Mouse (Mus musculus) inflammation-experienced regulatory T-cells, adult 6 months (primary cell): ENCODE measurements around the gene Ppp1r32. TPM values are rescaled to one million over a fixed set of nuclear protein-coding genes. Genes with fewer than 3 reads are reported as not detected.

Experiments
- ATAC-seq: one replicate; pipeline ENCODE4 v1.8.0; 2017
- polyA plus RNA-seq, 3 experiments: library from polyadenylated mRNA; unstranded; fragments of 100-300 nt; shearing (Covaris generic); gene quantifications; one replicate each; pipeline ENCODE4 v1.2.1; 2017

Gene Ppp1r32
- polyA plus RNA-seq, 3 experiments from 2014 or later, result 0.30 to 0.73 TPM; not detected in 1

GRCm38 (mm10) chr19:10457484-10457800, 25.3 kb downstream of the Ppp1r32 start:
- no peak for ATAC-seq

DNA sequence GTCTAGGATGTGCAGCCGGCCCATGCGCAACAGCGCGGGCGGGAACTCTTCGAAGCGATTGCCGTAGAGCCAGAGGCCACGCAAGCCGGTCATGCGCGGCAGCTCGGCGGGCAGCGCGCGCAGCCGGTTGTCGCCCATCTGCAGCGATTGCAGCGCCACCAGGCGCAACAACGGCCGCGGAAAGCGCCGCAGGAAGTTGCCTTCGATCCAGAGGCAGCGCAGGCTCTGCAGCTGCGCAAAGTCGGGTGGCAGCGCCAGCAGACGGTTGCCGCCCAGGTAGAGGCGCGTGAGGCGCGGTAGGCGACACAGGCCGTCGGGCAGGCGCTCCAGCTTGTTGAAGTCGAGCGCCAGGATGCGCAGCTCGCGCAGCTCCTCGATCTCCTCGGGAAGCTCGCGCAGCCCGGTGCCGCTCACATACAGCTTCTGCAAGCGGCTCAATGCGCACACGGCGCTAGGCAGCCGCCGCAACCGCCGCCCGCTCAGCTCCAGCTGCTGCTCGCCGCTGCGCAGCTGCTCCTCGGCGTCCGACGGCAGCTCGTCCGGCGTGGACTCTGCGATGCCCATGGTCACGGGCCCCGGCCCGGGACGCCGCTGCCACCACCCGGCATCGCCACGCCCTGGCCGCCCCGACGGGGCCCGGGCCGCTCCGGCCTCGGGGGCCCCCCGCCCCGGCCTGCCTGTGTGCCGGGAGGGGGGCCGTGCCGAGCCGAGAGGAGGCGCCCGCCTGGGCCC, 25.8 kb downstream of the Ppp1r32 start, which contains the start of gene Lrrc10b:
Lrrc10b (minus strand) TSS at position 722 of the 732 bp plus-strand sequence.
- no peak for ATAC-seq

- no peak for ATAC-seq
Observed at GRCm38 (mm10) chr19:10455437-10455806, 27.3 kb downstream of the Ppp1r32 start.

DNA sequence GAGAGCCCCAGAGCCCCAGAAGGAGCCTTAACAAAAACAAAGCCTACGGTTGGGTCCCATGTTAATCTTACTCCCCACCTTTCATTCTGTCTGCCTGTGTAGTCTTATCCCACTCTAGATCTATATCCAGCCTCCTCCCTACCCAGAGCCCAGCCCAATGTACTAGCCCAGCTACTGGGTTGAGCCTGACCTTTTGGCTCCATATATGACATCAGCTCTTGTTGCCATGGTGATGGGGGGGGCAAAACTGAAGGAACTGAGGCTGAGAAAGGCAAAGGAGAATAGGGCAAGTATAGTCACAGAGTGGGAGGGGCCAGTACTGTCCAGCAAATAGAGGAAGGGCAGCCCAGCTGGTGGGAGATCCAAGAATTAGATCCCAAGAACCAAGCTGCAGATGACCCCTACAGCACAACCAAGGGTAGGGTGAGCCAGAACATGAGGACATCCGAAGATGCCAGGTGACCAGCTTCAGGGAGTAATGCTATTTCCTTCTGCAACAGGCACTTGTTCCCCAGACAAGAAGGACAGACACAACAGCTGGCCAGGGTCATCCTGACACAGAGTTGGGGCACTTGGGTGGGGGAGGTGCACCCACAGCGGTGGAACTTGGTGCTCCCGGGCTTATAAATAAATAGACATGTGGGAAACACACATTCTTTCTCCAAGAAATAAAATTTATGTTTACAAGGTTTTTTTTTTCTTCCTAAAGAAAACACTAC, 27.9 kb downstream of the Ppp1r32 start:
- ATAC-seq, result no peak

DNA sequence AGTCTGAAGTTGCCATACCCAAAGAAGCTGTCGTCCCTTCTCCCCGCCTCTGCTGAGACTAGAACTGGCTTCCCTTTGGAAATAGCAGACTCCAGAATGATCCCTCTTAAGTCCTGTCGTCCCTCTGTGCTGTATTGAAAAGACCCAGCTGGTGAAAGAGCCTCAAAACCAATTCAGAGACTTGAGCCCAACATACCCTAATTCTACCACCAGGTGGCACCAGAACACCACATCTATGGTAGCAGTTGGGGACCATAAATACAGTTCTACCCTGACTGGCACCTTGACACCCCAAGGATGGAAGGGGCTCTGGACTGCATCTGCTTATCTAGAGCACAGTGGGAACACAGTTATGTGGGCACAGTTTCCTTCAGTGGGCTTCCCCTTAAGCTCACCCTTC, 33.0 kb downstream of the Ppp1r32 start:
- ATAC-seq, result no peak

- no peak for ATAC-seq
Observed at GRCm38 (mm10) chr19:10449190-10449589, 33.5 kb downstream of the Ppp1r32 start.

- ATAC-seq, result no peak
Observed at GRCm38 (mm10) chr19:10448275-10448674, 34.5 kb downstream of the Ppp1r32 start.

GRCm38 (mm10) chr19:10444685-10445369, 37.9 kb downstream of the Ppp1r32 start:
- no peak for ATAC-seq

GRCm38 (mm10) chr19:10437521-10437920, 45.2 kb downstream of the Ppp1r32 start:
- no peak for ATAC-seq

DNA sequence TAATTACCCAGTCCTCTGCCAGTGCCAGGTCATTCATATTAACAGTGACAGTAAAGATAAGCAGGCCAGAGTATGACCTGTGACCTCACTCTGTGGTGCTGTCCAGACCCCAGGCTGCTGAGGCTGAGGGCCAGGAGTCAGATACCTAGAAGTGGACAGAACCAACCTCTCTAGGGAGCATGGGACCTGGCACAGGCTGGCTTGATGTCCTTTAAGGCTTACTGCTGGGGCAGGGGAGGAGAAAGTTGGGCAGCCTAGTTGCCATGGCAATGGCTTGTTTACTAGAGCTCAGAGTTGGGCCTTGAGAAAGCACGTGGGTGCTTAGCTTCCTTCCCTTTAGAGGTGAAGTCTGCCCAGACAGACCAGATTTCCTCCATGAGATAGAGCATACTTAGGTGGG, 46.0 kb downstream of the Ppp1r32 start:
- ATAC-seq, result no peak

- no peak for ATAC-seq
Observed at GRCm38 (mm10) chr19:10435908-10436307, 46.8 kb downstream of the Ppp1r32 start.

DNA sequence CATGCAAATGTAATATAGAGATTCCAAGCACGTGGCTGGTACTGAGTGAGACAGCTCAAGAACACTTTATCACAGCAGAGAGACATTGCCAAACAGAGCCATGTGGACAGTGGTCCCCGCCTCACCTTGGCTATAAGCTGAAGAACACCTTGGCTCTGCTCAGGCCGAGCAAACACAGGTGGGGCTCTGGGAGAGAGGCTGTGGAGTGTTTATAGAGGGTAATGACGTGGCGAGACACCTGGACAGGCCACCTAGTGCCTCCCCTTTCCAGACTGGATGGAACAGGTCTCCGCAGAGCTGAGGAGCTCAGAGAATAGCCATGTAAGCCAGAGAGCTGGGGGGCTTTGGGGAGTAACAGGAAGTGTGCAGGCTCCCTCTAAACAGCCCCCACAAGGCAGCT, 47.8 kb downstream of the Ppp1r32 start:
- ATAC-seq, result no peak

GRCm38 (mm10) chr19:10433879-10434540, 48.7 kb downstream of the Ppp1r32 start:
- no peak for ATAC-seq

DNA sequence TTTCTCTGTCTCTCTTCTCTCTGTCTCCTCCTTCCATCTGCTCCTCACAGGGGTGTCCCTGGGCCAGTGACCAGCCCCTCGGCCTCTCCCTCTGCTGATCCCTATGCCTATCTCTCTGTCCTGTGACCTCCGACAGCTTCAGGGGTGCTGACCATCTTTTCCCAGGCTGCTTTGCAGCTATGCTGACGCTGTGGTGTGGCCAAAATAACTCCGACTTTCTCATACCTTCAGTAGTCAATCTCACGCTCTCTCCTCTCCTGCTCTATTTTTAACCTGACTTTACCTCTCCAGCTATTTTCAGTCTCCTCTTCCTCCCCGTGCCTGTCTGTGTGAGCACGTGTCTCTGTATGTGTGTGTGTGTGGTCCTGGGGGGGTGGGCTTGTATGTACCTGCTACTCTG, 49.5 kb downstream of the Ppp1r32 start:
- ATAC-seq, result no peak

DNA sequence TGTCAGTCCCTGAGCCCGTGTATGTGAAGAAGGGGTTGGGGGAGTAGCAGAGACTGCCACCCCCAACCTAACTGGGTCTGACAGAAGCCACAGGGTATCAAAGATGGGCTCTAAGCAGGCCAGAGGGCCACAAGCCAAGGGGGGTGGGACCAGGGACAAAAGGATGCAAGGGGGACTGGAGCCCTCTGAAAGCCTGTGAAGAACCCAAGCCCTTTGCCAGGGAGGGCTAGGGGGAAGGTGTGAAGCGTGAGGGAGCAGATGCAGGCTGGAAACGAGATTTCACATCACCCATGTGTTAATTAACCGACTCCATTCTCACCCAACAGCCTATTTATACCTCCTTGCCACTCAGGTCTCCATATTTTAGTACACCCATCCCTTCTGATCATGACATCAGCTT, 50.9 kb downstream of the Ppp1r32 start:
- no peak for ATAC-seq

GRCm38 (mm10) chr19:10431410-10431809, 51.3 kb downstream of the Ppp1r32 start:
- ATAC-seq, result no peak

DNA sequence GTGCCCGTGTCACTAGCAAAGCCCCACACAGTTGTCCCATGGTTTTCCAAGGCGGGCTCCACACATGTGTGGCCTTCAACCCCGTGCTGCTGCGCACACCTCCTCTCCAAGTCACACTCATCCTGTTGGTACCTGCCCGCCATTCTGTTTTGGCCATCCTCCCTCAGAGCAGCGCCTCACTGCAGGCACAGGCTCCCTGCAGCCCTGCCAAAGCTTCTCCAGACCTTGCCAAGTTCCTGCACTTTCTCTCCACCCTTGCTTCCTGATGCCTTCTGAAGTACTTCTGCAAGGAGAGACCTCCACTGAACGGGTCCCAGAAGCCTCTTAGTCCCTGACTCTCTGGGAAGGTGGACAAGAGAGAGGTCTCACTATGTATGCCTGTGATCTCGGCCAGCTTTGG, 53.4 kb downstream of the Ppp1r32 start:
- ATAC-seq, result no peak

GRCm38 (mm10) chr19:10427431-10427830, 55.3 kb downstream of the Ppp1r32 start:
- no peak for ATAC-seq

- no peak for ATAC-seq
Observed at GRCm38 (mm10) chr19:10426793-10427192, 55.9 kb downstream of the Ppp1r32 start.

DNA sequence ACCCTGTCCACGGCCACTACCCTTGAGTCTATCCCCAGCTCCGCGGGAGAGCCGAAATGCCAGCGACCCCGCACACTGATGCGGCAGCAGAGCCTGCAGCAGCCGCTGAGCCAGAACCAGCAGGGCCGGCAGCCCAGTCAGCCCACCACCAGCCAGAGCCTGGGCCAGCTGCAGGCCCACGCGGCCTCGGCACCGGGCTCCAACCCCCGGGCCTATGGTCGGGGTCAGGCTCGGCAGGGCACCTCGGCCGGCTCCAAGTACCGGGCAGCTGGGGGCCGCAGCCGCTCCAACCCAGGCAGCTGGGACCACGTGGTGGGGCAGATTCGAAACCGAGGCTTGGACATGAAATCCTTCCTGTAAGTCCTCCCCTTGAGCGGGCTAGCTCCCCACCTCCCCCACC, 56.4 kb downstream of the Ppp1r32 start:
- no peak for ATAC-seq

DNA sequence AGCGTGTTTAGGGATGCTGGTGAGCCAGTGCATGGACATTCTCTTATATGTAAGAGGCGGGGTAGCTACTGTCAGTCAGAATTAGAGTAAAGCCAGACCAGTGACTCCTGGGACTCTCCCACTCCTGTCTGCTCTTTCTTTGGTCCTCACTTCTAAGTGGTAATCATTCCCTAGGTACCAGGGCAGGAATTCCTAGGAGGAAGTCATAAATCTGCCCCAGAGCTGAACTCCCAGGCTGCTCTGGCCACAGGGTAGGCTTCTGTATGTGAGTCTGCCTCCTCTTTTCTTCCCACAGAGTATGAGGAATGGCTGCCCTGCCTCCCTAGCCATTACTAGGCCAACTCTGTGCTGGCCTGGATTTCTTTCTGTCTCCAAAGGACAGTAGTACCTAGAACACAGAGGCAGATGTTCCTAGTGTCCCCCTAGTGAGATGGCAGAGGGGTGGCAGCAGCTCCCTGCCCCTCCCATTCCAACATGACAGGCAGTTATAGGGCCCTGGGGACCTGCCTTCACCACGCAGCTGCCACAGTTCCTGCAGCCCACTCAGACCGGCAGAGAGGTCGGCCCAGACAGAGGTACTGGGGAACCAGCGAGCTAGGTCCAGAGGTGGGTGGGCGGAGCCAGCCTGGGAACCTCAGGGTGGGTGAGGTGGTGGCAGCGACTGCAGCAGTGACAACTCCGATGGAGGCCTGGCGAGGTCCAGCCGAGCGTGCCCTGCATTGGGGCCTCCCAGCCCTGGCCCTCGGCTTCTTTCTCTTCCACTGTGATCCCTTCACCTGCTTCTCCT, 57.1 kb downstream of the Ppp1r32 start:
- ATAC-seq, result no peak

DNA sequence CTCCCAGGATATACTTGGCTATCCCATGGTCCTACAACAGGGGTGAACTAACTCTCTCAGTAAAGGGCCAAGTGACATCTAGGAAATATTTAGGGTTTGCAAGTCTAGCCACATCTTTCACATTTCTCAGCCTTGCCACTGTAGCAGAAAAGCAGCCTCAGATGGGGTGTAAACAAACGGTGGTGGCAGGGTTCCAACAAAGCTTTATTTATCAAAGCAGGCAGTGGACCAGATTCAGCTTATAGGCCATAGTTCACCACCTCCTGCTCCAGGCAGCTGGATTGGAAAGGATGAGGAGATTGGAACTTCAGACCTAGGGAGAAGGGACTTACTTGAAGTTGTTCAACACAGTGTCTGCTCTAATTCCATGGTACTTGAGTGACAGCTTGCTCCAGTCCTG, 58.0 kb downstream of the Ppp1r32 start:
- no peak for ATAC-seq
